Mouse (Mus musculus) midbrain, embryonic 16.5 days (tissue): Measurements from ENCODE around the gene Psmb7. TPM values are rescaled to one million over a fixed set of nuclear protein-coding genes. Genes with fewer than 3 reads are reported as not detected.

Experiments
- ATAC-seq: fragments of 200-750 bp; cut with Nextera tagmentation; 2 replicates; pipeline ENCODE4 v1.8.0; 2017; ENCODE audit warnings: moderate TSS enrichment
- H3K27ac ChIP-seq: fragments of 300-500 bp; sonication (generic); 2 replicates; pipeline ENCODE4 v1.5.1; 2014; ENCODE audit warnings: mild to moderate bottlenecking, low read length, mixed read lengths
- H3K27me3 ChIP-seq: fragments of 300-500 bp; sonication (generic); 2 replicates; pipeline ENCODE4 v1.6.1; 2014; ENCODE audit warnings: low read depth, low read length, mixed read lengths; ENCODE audit not compliant: control insufficient read depth, insufficient read depth
- H3K36me3 ChIP-seq: fragments of 300-500 bp; sonication (generic); 2 replicates; pipeline ENCODE4 v1.6.1; 2014; ENCODE audit warnings: mild to moderate bottlenecking, low read length, moderate library complexity, mixed read lengths; ENCODE audit not compliant: control insufficient read depth, insufficient read depth
- H3K4me1 ChIP-seq: fragments of 300-500 bp; sonication (generic); 2 replicates; pipeline ENCODE4 v1.6.1; 2014; ENCODE audit warnings: mild to moderate bottlenecking, low read length, mixed read lengths; ENCODE audit not compliant: control insufficient read depth, insufficient read depth
- H3K4me2 ChIP-seq: fragments of 300-500 bp; sonication (generic); 2 replicates; pipeline ENCODE4 v1.6.1; 2014; ENCODE audit warnings: mild to moderate bottlenecking, low read length, mixed read lengths
- H3K4me3 ChIP-seq: fragments of 300-500 bp; sonication (generic); 2 replicates; pipeline ENCODE4 v1.5.1; 2014; ENCODE audit warnings: low read depth, mild to moderate bottlenecking, low read length, moderate library complexity, mixed read lengths
- H3K9ac ChIP-seq: fragments of 300-500 bp; sonication (generic); 2 replicates; pipeline ENCODE4 v1.6.1; 2014; ENCODE audit warnings: low read depth, low read length, mixed read lengths
- H3K9me3 ChIP-seq: fragments of 300-500 bp; sonication (generic); replicated peaks from 2 replicates; pipeline ENCODE4 v1.6.1; 2014; ENCODE audit warnings: mild to moderate bottlenecking, low read length, mixed read lengths; ENCODE audit not compliant: control insufficient read depth, poor library complexity, severe bottlenecking
- WGBS: fragments of 180-500 bp; shearing (Covaris S2); extraction: QIAGEN DNeasy Blood & Tissue Kit; methylation state at CpG from one replicate; pipeline ENCODE4 v1.1.7; 2014; 5-methylcytosine and 5-hydroxymethylcytosine counted together
- polyA plus RNA-seq: library from polyadenylated mRNA; unstranded; fragments of >200 nt; fragmentation: Nextera tagmentation; extraction: Ambion mirVana; gene quantifications from 2 replicates; pipeline ENCODE4 v1.2.1, GENCODE M21; 2015

Psmb7 gene
- polyA plus RNA-seq, 1 experiment from 2014 or later: 260 TPM

- no peaks in the 10 kb centered on the region for H3K36me3 ChIP-seq
- H3K4me2 ChIP-seq: no peak overlapping the region
- H3K4me3 ChIP-seq: no peak overlapping the region
- 89% methylated on average over 3 of the region's 3 CpGs for WGBS
- H3K9me3 ChIP-seq: no peaks in the 10 kb centered on the region
- peaks cover 38% of the 10 kb centered on the region for H3K4me1 ChIP-seq
- peak overlapping the region; percentile 38; the same call in 1 of the 2 replicates for H3K27ac ChIP-seq
- no peak for ATAC-seq
- H3K27me3 ChIP-seq: no peaks in the 10 kb centered on the region
- H3K9ac ChIP-seq: no peak overlapping the region
Measured at GRCm38 (mm10) chr2:38613576-38613975, 30.3 kb downstream of the Psmb7 start.

GRCm38 (mm10) chr2:38612596-38612995, 31.3 kb downstream of the Psmb7 start:
- peaks cover 40% of the 10 kb centered on the region for H3K4me1 ChIP-seq
- H3K9ac ChIP-seq: no peak overlapping the region
- ATAC-seq: no peak
- no peaks in the 10 kb centered on the region for H3K9me3 ChIP-seq
- no peak overlapping the region for H3K27ac ChIP-seq
- H3K4me2 ChIP-seq: no peak overlapping the region
- H3K27me3 ChIP-seq: no peaks in the 10 kb centered on the region
- whole genome bisulfite sequencing: 86% methylated on average over 6 of the region's 6 CpGs
- no peak overlapping the region for H3K4me3 ChIP-seq
- no peaks in the 10 kb centered on the region for H3K36me3 ChIP-seq

GRCm38 (mm10) chr2:38610161-38610560, 33.7 kb downstream of the Psmb7 start:
- H3K4me1 ChIP-seq: peaks cover 32% of the 10 kb centered on the region
- WGBS: 86% methylated on average over 2 of the region's 2 CpGs
- ATAC-seq: no peak

GRCm38 (mm10) chr2:38609310-38609709, 34.6 kb downstream of the Psmb7 start:
- no peak overlapping the region for H3K4me2 ChIP-seq
- no peak overlapping the region for H3K4me3 ChIP-seq
- peak overlapping the region; percentile 69 for H3K27ac ChIP-seq
- no peak overlapping the region for H3K9ac ChIP-seq
- H3K27me3 ChIP-seq: no peaks in the 10 kb centered on the region
- H3K36me3 ChIP-seq: no peaks in the 10 kb centered on the region
- 25% methylated on average over 11 of the region's 11 CpGs for WGBS
- H3K9me3 ChIP-seq: no peaks in the 10 kb centered on the region
- peak; percentile 83 for ATAC-seq
- H3K4me1 ChIP-seq: peaks cover 24% of the 10 kb centered on the region

More at GRCm38 (mm10) chr2:38610161-38610560, 33.7 kb downstream of the Psmb7 start:
- Histone ChIP-seq H3K36me3 (no peaks in the 10 kb centered on the region), H3K27me3 (no peaks in the 10 kb centered on the region), H3K4me2 (no peak overlapping the region), H3K27ac (0 out of 2 replicates have a peak overlapping the region, but pooled peaks have one; percentile 24), H3K9me3 (no peaks in the 10 kb centered on the region), H3K4me3 (no peak overlapping the region), H3K9ac (no peak overlapping the region)

GRCm38 (mm10) chr2:38608831-38609309, 35.0 kb downstream of the Psmb7 start:
- no peaks in the 10 kb centered on the region for H3K9me3 ChIP-seq
- peak overlapping the region; percentile 69 for H3K27ac ChIP-seq
- H3K4me1 ChIP-seq: peaks cover 22% of the 10 kb centered on the region
- no peak overlapping the region for H3K4me3 ChIP-seq
- no peaks in the 10 kb centered on the region for H3K36me3 ChIP-seq
- H3K4me2 ChIP-seq: no peak overlapping the region
- no peak overlapping the region for H3K9ac ChIP-seq
- no peaks in the 10 kb centered on the region for H3K27me3 ChIP-seq
- 37% methylated on average over 5 of the region's 5 CpGs for WGBS
- ATAC-seq: peak; percentile 68

GRCm38 (mm10) chr2:38607716-38608115, 36.2 kb downstream of the Psmb7 start:
- H3K27me3 ChIP-seq: no peaks in the 10 kb centered on the region
- no peaks in the 10 kb centered on the region for H3K36me3 ChIP-seq
- H3K9me3 ChIP-seq: no peaks in the 10 kb centered on the region
- no peak for ATAC-seq
- peaks cover 18% of the 10 kb centered on the region for H3K4me1 ChIP-seq
- H3K4me3 ChIP-seq: no peak overlapping the region
- WGBS: 100% methylated on average over 1 of the region's 1 CpGs
- H3K9ac ChIP-seq: no peak overlapping the region
- H3K4me2 ChIP-seq: no peak overlapping the region
- 0 out of 2 replicates have a peak overlapping the region, but pooled peaks have one; percentile 3 for H3K27ac ChIP-seq

- ATAC-seq: no peak
- Histone ChIP-seq H3K27me3 (no peaks in the 10 kb centered on the region), H3K27ac (no peak overlapping the region), H3K9ac (no peak overlapping the region), H3K4me2 (no peak overlapping the region), H3K9me3 (no peaks in the 10 kb centered on the region), H3K4me3 (no peak overlapping the region), H3K36me3 (no peaks in the 10 kb centered on the region), H3K4me1 (peaks cover 3% of the 10 kb centered on the region; the same call in 1 of the 2 replicates)
Measured at GRCm38 (mm10) chr2:38600842-38601241, 43.0 kb downstream of the Psmb7 start.

- no peaks in the 10 kb centered on the region for H3K27me3 ChIP-seq
- H3K9ac ChIP-seq: no peak overlapping the region
- no peak for ATAC-seq
- peaks cover 8% of the 10 kb centered on the region for H3K4me1 ChIP-seq
- H3K36me3 ChIP-seq: no peaks in the 10 kb centered on the region
- H3K27ac ChIP-seq: no peak overlapping the region
- no peak overlapping the region for H3K4me3 ChIP-seq
- no peak overlapping the region for H3K4me2 ChIP-seq
- 89% methylated on average over 2 of the region's 2 CpGs for WGBS
- H3K9me3 ChIP-seq: no peaks in the 10 kb centered on the region
Measured at GRCm38 (mm10) chr2:38598395-38598794, 45.5 kb downstream of the Psmb7 start.

GRCm38 (mm10) chr2:38597896-38598295, 46.0 kb downstream of the Psmb7 start:
- Histone ChIP-seq H3K9ac (no peak overlapping the region), H3K4me2 (no peak overlapping the region), H3K4me1 (peaks cover 11% of the 10 kb centered on the region), H3K27me3 (no peaks in the 10 kb centered on the region), H3K4me3 (no peak overlapping the region), H3K36me3 (no peaks in the 10 kb centered on the region), H3K27ac (no peak overlapping the region), H3K9me3 (no peaks in the 10 kb centered on the region)
- WGBS: 91% methylated on average over 1 of the region's 1 CpGs
- ATAC-seq: no peak
